Mouse (Mus musculus): ENCODE data around the gene Amacr.
"Not testable (repeated sequence)": the region's sequence is repeated elsewhere in the genome, so short reads cannot be mapped to it uniquely, and the experiment has no call there.

The Amacr gene

GRCm38 (mm10) chr15:10986477-10986876, 4.9 kb downstream of the Amacr start:
- DNase-seq (ENCODE audit: low read depth, low spot score): not testable (repeated sequence)

DNA sequence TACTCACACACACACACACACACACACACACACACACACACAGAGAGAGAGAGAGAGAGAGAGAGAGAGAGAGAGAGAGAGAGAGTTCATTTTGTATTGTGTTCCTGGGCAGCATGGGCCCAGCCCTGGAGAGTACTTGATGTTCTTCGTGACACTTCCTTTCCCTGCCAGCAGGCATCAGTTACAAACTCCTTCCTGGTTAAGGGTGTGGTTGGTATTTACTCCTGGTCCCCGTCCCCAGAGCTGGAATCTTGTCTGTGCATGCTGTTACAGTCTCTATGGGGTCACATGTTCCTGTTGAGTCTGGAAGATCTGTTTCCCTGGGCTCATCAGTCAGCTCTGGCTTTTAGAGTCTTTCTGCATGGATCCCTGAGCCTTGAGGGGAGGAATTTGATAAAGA, 8.9 kb downstream of the Amacr start:
- no peak for DNase-seq (ENCODE audit: low read depth, low spot score)

GRCm38 (mm10) chr15:10991566-10991965, 10.0 kb downstream of the Amacr start:
- DNase-seq (ENCODE audit: low read depth, low spot score): no peak

GRCm38 (mm10) chr15:10999832-11000231, 18.3 kb downstream of the Amacr start:
- no peak for DNase-seq (ENCODE audit: low read depth, low spot score)

DNA sequence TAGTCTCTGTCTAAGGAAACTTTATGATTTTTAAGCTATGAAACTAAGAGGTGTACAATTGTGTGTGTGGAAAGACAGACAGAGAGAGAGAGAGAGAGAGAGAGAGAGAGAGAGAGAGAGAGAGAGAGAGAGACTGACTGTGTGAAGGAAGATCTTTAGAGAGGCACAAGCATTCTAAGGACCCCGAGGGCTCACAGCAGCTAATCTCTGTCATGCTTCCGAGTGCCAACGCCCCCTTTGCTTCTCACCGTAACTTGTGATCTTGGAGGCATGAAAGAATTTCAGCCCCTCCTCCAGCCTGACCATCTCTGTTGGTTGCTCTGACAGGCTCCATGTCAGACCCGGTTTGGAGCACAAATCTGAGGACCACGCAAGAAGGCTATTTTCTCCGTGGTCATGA, 18.9 kb downstream of the Amacr start, which contains the start of gene Slc45a2:
Slc45a2 (plus strand) TSS at position 301 of the 400 bp plus-strand sequence.
- no peak for DNase-seq (ENCODE audit: low read depth, low spot score)

GRCm38 (mm10) chr15:11003791-11004190, 22.2 kb downstream of the Amacr start:
- DNase-seq (ENCODE audit: low read depth, low spot score): no peak

DNA sequence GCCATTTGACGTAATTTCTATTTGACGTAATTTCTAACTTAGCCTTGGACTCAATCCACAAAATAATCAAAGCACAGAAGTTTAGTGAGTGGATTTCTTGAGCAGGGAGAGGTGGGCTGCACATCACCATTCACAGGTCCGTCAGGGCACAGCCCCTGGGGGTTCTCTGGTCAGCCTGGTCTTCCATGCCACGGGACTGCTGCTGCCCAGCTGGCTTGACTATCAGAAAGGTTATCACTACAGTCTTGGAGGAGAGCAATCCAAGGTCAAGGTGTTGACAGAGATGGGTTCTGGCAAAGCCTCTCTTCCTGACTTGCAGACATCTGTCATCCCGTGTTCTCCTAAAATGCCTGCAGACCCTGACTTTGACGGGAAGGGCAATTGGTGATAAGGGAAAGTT, 23.1 kb downstream of the Amacr start:
- no peak for DNase-seq (ENCODE audit: low read depth, low spot score)

GRCm38 (mm10) chr15:11008756-11009155, 27.2 kb downstream of the Amacr start:
- peak; percentile 13 for DNase-seq (ENCODE audit: low read depth, low spot score)

GRCm38 (mm10) chr15:11010976-11011548, 29.5 kb downstream of the Amacr start:
- DNase-seq (ENCODE audit: low read depth, low spot score): no peak

DNA sequence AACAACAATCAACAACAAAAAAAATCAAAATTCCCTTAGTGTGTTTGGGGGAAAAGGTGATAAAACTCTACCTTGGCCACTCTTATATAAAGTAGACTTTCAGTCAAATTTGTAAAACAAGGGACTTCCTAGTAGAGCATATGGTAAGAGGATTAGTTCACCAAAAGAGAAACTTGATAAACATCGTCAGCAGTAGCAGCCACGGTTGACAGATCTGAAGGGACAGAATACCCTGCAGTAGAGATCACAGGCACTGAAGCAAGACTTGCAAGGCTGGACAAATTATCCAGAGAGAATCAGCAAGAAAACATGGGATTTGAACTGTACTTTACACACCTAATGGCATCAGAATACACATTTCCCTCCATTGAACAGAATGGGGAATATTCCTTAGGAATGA, 33.4 kb downstream of the Amacr start:
- DNase-seq (ENCODE audit: low read depth, low spot score): no peak

- DNase-seq (ENCODE audit: low read depth, low spot score): no peak
Measured at GRCm38 (mm10) chr15:11026801-11027561, 45.4 kb downstream of the Amacr start.

DNA sequence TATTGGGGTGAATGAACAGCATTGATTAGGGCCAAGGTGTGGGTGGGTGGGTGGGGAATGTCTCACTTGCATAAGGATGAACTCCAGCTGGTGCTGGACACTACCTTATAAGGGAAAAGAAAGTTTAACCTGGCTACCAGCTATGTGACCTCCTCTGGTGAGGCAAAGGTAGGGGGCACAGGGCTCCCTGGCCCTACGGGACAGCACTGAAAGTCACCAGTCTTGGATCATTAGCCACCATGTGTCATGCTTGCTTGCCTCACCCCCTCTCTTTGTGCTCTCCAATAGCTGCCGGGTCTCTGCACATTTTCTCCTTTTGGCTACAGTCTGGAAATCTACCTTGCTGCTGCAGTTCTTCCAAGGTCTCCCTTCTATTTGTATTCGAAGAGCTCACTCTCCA, 48.6 kb downstream of the Amacr start:
- no peak for DNase-seq (ENCODE audit: low read depth, low spot score)

DNA sequence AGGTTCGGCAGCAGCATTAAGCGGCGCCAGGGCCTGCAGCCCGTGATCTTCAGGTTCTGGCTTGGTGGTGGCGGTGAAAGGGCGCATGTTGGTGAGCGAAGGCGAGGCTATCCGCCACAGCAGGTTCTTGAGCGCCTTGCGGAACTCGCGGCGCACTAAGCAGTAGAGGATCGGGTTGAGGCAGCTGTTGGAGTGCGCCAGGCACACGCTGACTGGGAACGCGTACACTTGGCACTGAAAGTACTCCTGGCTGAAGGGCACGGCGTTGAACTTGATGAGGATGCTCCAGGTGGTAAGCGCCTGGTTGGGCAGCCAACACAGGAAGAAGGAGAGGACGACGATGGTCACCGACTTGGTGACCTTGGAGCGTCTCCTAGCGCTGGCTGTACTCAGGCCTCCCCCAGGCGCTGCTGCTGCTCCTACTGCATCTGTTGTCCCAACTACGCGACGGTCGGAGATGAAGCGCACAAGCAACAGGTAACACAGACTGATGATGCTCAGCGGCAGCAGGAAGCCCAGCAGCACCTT, 54.5 kb downstream of the Amacr start:
- no peak for DNase-seq (ENCODE audit: low read depth, low spot score)

DNA sequence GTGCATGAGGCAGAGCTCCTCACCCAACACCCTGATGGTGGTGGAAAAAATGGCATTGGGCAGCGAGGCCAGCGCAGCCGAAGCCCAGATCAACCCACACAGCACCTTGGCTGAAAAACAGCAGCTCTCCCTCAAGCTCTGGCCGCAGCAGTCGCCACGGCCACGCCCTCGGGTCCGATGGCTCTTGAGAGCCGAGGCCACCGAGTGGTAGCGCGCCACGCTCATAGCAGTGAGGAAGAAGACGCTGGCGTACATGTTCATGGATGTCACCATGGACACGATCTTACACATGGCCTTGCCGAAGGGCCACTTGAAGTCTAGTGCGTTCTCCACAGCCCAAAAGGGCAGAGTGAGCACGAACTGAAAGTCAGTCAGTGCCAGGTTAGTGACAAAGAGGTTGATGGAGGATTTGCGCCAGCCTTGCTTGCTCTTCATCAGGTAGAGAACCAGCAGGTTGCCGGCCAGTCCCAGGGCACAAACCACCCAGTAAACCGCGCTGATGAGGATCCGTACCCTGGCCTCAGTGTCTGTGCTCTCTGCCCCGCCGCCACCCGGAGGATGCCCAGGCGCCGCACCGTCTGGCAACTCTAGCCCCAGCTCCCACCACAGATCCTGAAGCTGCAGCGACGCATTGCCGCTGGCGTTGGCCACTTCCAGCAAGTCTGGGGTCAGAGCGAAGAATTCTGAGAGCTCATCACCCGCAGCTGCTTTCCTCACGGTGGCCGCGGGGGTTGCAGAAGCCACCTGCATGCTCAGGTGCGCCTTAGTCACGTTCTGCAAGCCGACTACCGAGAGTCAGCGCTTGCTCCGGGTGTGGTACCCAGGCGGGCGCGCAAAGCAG, 55.2 kb downstream of the Amacr start:
- DNase-seq (ENCODE audit: low read depth, low spot score): no peak

GRCm38 (mm10) chr15:11037376-11037695, 55.8 kb downstream of the Amacr start:
- DNase-seq (ENCODE audit: low read depth, low spot score): no peak

DNA sequence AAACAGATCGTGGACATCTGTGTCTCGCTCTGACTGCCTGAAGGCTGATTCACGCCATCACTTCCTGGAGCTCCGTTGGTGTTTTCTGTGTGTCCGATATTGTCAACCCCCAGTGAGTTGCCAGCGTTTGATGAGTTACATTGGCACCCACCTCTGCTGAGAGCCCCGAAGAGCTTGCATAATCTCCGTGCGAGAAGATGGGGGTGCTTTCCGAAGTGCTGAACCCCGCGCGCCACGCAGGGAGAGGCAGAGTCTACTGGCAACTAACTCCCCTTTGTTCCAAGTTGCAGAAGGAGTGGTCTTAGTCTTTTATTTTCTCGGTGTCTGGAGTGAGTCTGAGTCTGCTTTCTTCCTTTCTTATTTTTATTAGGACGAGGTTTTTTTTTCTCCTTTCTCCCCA, 56.2 kb downstream of the Amacr start, which contains the start of gene Rxfp3:
Rxfp3 (minus strand) TSS at position 281 of the 400 bp plus-strand sequence.
- DNase-seq (ENCODE audit: low read depth, low spot score): no peak

DNA sequence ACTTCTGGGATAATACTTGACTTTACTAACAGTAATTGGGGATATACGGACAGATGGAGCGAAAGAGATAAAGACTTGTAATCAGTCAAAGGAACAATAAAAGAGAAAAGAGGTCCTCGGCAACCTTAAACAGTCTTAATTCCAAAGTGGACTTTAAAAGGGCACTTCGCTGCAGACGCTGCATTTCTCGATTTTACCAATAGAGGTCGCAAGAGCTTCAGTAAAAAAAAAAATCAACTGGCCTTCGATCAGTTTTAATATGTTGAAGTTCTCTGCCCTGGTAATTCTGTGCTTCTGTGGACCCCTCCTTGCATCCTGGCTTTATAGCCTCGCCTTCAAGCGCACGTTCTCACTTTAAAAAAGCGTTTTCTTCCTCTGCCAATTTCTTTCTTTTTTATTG, 56.9 kb downstream of the Amacr start:
- peak; percentile 51 for DNase-seq (ENCODE audit: low read depth, low spot score)

DNA sequence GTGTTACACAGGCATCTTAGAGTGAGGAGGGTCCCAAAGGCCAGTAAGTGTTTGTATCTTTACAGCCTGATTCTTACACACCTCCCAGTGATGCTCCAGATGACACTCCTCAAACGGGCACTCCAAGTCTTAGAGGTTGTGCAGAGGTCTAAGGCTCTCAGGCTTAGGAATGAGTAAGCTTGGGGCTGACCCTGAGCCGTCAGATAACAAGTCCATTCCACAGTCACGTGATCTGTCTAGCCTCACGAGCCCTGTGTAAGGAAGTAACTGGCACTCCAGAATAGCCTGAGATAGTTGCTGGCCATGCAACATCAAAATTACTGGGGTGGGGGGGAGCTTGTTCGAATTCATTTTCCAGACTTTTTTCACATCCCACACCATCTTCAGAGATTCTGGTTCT, 58.5 kb downstream of the Amacr start:
- DNase-seq (ENCODE audit: low read depth, low spot score): no peak

GRCm38 (mm10) chr15:11041229-11041628, 59.7 kb downstream of the Amacr start:
- no peak for DNase-seq (ENCODE audit: low read depth, low spot score)

DNA sequence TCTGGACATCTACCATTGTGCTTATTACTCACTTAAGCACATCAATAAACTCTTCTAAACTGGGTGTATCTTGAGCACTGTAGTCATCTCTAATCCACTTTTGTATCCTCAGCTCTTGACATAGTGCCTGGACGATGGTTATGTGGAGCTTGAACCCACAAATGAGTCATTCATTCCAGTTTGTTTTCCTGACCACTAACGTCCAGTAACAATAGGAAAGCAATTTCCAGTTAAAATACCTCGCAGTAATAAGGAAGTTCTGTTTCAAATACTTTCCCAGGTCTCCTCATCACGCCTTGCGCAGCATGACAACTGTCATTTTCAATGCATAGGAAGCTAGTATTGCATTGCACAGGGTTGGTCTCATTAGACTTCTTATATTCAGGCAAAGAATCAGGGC, 61.3 kb downstream of the Amacr start:
- DNase-seq (ENCODE audit: low read depth, low spot score): no peak

All from embryo, embryonic 11.5 days (tissue).